Mouse (Mus musculus) thymus, postnatal 36 days (tissue): Measurements from ENCODE around the gene Ccs.
A peak's percentile ranks its signal among the peaks of the same experiment; 100 is the strongest.
"Not testable (repeated sequence)": the region's sequence is repeated elsewhere in the genome, so short reads cannot be mapped to it uniquely, and the experiment has no call there.

Experiments
- DNase-seq, 2 experiments: peaks; one replicate each; pipeline ENCODE4 v3.0.0; 2022; ENCODE audit warnings: mixed read lengths in 2 of 2

Gene Ccs

GRCm38 (mm10) chr19:4833977-4834376 is 5.2 kb downstream of the Ccs start:
- no peak for DNase-seq

DNA sequence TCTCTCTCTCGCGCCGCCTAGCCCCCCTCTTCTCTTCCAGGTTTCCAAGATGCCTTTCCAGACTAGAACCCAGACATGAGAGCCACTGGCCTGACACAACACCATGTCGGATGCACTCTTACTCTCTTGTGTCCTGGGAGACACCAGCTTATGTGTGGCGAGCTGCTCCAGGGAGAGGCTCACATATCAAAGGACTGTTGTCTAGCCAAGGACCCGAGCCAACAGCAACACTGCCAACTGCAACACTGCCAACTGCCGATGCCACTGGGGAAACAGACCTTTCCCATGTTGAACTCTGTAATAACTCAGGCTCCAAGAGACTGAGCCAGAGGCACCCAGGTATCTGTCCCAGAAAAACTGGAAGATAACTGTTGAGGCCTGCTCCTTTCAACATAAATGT is 10.0 kb downstream of the Ccs start:
- no peak for DNase-seq

DNA sequence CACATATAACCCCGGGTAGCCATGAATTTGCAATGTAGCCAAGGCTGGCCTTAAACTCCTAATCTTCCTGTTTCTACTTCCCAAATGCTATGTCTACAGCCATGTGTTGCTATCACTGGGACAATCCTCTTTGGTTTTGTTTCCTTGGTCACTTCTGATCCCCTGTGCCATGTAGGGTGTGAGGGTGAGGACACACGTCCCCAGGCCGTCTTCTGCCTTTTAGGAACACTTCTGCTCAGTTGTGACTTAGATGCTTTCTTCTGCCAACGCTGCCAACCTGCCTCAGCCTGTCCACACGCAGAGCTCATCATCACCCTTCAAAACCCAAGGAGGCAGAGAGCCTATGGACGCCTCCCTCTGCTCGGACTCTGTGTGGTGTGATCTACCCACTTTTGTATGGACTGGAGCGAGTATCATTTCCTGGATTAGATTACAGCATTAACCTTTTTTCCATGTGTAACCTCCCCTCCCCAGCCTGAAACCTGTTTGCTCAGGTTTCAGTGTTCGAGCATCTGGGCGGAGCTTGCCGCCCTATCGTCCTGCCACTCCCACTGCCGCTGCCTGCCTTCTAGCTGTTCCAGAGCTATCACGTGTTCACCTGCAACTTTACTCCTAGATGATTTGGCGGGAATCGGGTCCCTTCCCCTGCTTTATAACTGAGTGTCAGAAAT is 10.6 kb downstream of the Ccs start:
- no peak for DNase-seq

DNA sequence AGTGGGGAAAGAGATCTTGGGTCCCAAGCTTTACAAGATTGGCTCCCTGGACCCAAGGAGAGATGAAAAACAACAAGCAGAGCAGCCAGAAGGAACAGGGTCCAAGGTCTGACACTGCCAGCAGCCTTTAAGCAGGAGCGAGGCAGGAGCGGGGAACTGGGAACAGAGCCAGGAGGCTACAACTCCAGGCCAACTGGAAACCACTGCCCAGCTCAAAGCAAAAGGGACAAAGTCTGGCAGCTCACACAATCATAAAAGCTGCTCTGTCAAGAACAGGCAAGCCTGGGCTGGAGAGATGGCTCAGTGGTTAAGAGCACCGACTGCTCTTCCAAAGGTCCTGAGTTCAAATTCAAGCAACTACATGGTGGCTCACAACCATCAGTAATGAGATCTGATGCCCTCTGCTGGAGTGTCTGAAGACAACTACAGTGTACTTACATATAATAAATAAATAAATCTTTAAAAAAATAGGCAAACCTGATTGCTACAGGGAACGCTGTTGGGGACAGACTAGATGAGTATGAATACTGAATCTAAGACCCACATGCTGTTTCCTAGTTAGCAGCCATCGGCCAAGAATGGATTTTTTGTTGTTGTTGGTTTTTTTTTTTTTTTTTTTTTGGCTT is 18.3 kb downstream of the Ccs start:
- DNase-seq = no peak

DNA sequence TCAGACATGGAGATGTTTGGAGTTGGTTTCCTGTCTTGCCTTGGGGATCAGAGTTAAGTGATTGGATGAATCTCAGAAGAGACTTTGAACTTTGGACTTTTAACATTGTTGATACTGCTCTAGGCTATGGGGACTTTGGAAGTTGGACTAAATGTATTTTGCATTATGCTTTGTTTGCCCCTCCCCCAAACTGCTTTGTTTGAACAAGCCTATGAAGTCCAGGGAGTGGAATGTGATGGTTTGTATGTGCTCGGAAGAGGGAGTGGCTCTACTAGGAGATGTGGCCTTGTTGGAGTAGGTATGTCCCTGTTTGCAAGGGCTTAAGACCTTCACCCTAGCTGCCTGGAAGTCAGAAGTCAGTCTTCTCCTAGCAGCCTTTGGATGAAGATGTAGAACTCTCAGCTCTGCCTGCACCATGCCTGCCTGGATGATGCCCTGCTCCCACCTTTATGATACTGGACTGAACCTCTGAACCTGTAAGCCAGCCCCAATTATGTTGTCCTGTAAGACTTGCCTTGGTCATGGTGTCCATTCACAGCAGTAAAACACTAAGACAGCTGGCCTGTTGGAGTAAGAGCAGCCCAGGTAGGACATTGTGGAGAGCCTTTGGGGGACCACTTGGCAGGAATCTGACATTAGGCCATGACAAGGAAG is 21.8 kb downstream of the Ccs start:
- no peak for DNase-seq

DNA sequence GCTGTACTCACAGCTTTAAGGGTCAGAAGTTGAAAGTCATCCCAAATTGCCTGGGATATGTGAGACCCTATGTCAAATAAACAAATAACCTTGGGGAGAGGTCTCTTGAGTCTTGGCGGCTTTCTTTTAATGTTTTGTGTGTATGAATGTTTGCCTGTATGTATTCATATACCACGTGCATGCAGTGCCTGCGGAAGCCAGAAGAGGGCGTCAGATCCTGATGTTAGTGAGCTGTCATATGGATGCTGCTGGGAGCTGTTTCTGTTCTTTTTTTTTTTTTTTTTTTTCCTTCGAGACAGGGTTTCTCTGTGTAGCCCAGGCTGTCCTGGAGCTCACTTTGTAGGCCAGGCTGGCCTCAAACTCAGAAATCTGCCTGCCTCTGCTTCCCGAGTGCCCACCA is 26.1 kb downstream of the Ccs start:
- peak; percentile 18 to 47 for DNase-seq

DNA sequence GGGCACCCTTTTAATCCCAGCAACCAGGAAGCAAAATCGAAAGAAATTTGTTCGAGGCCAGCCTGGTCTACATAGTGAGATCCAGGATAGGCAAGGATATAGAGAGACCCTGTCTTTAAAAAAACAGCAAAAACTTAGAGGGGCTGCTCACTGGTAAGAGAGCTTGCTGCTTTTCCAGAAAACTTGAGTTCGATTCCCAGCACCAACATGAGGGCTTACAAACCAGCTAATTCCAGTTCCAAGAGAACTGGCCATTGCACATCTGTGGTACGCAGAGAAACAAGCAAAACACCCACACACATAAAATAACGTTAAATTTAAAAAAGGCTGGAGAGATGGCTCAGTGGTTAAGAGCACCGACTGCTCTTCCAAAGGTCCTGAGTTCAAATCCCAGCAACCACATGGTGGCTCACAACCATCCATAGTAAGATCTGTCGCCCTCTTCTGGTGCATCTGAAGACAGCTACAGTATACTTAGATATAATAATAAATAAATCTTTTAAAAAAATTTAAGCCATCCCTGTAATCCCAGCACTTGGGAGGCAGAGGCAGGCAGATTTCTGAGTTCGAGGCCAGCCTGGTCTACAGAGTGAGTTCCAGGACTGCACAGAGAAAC is 26.7 kb downstream of the Ccs start:
- not testable (repeated sequence) for DNase-seq

DNA sequence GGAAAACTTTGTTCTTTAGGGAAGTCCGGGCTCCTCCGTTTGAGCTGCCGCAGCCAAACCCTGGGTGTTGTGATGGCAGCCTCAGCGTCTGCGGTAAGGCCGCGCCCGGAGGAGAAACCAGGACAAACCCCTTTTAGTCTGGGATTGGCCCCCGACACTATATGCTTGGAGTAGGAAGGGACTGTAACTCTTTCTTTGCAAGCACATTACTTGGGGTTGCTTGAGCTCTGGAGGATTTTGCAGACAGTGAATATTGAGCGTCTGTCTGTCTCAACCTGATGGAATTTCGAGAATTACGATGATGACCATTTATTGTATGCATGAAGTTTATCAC is 27.3 kb downstream of the Ccs start:
- DNase-seq = no peak

GRCm38 (mm10) chr19:4811063-4811908 is 27.8 kb downstream of the Ccs start, which contains the start of the genes Gm21992 and Rbm14:
Gene Gm21992, minus strand, starts transcription at chr19:4811612.
Gene Rbm14, minus strand, starts transcription at chr19:4811634.
- peak; percentile 95 to 97 for DNase-seq

DNA sequence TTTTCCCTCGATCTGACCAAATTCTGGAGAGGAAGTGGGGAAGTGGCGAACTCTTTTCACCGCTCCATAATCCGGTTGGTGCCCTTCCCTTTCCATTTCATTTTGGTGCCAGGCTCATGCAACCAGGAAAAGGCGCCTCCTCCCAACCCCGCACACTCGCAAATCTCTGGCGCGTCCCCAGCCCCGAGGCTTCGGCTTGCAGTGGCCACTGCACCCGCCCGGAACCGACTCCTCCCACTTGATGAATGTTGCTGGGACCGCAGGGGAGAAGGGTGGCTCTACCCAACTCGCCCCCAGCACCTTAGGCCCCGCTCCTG is 28.4 kb downstream of the Ccs start:
- DNase-seq = no peak

GRCm38 (mm10) chr19:4810309-4810708 is 28.8 kb downstream of the Ccs start:
- DNase-seq = no peak

GRCm38 (mm10) chr19:4803283-4803682 is 35.8 kb downstream of the Ccs start:
- DNase-seq = no peak

DNA sequence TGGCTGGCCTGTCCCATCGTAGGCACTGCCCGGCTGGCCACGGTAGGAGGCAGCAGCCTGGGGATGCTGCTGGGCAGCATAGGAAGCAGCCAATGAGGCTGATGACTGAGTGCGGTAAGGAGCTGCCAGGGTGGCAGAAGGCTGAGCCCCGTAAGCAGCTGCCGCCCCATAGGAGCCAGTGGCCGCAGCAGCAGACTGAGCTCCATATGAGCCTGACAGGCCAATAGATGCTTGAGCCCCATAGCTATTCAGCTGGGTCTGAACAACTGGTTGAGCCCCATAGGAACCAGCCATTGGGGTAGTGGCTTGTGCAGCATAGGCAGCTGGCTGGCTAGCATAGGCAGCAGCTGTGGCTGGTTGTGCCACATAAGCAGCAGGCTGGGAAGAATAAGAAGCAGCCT is 36.4 kb downstream of the Ccs start:
- no peak for DNase-seq

DNA sequence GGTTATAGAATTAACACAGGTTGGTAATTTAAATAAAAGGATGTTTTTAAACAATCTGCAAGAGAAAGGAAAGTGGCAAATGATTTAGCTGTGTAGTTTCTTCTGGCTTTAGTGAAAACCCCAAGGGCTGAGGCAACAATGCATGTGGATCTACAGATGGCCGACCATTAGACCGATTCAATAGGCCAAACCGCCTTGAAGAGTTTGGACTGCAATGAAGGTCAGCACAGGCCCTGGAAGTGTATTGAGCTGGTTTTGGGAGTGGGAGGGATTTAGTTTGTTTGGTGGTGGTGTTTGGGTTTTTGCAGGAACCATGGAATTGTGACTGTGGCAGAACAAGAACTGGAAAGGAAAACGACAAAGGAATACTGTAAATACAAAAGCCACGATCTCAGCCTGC is 40.0 kb downstream of the Ccs start:
- DNase-seq = no peak

DNA sequence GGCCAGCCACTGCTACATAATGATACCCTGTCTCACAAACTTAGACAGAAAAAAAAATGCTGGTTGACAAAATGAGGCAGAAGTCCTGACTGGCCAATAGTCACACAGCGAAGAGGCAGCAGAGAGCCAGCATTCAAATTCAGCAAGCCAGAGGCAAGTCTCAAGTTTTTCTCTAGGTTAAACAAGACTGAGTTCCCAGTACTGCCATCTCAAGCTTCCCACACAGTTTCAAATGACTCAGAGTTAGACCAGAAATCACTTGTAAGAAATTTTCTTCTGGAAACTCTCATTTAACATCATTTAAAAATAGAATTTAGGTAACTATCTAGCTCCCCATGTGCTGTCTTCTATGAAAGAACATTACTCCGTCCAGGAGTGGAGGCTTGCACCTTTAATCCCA is 41.3 kb downstream of the Ccs start:
- no peak for DNase-seq

GRCm38 (mm10) chr19:4795929-4796328 is 43.2 kb downstream of the Ccs start:
- no peak for DNase-seq

DNA sequence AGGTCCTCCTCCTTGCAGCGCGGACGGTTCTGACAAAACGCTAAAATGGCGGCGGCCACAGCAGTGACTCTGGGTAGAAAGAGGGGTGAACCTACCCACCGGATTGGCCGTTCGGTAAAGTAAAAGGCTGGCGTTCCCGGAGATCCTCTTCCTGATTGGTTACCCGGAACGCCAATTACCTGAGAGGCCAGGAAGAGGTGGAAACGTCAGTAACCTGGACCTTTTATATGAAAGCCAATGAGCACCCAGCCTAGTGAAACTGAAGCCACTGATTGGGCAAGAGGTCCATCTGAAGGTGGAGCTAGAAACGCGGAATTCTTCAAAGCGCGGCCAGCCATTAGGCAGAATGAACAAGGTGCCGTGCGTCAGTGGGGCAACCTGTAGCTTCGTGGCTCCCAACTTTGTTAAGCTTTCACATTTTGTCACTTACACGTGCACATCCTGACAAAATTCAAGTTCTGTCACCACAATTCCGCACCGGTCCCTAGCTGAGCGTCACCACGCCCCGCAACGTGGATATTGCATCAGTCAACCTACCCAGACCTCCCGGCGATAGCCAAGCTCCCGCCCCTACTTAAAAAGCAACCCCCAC is 45.2 kb downstream of the Ccs start, which contains the start of gene Rbm4:
TSS of gene Rbm4 (minus strand) at position 71 of the 592 bp plus-strand sequence.
- DNase-seq = peak; percentile 95 to 97

- no peak for DNase-seq
Observed at GRCm38 (mm10) chr19:4793281-4793830, 45.8 kb downstream of the Ccs start.

DNA sequence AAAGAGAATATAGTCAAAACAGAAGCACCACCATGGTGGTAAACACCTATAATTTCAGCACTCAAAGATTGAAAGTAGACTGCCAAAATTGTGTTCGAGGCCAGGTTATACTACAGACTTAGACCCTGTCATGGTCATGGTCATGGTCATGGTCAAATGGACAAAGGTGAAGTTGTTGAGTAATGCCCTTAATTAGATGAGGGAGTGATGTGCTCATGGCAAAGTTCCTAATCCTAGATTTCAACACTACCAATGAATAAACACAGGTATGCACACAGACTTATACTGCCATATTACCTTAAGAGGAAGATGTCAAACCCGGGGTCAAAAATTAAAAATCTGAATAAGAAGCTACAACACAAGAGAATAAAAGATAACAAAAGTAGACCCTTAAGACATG is 52.8 kb downstream of the Ccs start:
- no peak for DNase-seq

DNA sequence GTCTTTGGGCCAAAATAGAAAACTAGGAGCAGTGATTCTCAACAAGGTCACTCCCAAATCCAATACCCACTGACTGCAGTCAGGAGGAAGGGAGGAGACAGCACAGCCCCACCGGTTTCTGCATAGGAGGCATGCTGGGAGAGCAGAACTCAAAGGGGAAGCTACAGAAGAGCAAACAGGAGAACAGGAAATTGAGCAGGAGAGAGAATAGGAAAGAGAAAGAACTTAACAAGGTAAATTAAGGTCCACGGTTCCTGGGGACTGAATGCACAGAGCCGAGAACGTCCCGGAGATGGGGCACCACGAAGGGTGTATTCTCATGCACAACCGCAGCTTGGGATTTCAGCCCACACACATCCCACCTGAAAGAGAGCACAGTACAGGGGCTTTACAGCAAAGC is 53.9 kb downstream of the Ccs start:
- DNase-seq = no peak

DNA sequence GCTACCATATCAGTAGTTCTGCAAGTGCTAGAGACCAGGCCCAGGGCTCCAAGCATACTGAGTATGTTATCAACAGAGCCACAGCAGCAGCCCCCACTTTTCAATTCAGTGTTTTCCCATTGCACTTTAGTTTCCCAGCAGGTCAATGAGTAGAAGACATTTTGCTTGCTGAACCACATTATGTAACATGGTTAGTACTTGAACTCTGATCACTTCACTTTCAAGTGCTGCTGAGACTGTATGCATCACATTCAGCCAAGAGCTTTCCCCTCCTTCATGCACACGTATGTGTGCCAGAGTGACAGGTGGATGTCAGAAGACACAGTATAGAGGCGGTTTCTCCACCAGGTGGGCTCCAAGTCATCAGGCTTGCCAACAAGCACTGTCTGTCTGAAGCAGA is 56.2 kb downstream of the Ccs start:
- no peak for DNase-seq
